Mouse (Mus musculus) retina, postnatal 7 days (tissue): ENCODE results near the gene Hist1h3b.
"Not testable (repeated sequence)": the region's sequence is repeated elsewhere in the genome, so short reads cannot be mapped to it uniquely, and the experiment has no call there.

ENCODE experiments used
- DNase-seq: peaks from one replicate; pipeline ENCODE4 v3.0.0-alpha.2; 2012; ENCODE audit warnings: low read depth, low spot score

The Hist1h3b gene

DNA sequence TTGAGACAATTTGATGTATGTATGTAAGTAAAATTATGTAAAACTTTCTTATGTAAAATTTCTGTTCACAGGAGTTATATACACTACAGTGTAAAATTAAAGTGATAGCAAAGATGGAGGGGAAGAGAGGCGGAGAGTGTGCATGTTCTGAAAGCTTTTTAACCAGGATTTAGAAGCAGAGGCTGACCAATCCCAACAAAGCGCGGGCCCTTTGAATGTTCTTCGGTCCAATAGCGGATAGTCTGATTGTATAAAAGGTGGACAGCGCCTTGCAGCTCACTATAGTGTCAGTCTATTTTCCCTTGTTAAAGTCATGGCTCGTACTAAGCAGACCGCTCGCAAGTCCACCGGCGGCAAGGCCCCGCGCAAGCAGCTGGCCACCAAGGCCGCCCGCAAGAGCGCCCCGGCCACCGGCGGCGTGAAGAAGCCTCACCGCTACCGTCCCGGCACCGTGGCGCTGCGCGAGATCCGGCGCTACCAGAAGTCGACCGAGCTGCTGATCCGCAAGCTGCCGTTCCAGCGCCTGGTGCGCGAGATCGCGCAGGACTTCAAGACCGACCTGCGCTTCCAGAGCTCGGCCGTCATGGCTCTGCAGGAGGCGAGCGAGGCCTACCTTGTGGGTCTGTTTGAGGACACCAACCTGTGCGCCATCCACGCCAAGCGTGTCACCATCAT lies at the start of gene Hist1h3b:
Hist1h3b (plus strand) TSS at position 201 of the 675 bp plus-strand sequence.
- not testable (repeated sequence) for DNase-seq

DNA sequence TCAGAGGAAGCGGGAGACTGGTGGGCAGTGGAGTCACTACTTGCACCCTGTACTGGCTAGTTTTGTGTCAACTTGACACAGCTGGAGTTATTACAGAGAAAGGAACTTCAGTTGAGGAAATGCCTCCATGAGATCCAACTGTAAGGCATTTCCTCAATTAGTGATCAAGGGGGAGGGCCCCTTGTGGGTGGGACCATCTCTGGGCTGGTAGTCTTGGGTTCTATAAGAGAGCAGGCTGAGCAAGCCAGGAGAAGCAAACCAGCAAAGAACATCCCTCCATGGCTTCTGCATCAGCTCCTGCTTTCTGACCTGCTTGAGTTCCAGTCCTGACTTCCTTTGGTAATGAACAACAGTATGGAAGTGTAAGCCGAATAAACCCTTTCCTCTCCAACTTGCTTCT lies 49.3 kb upstream of the Hist1h3b start:
- not testable (repeated sequence) for DNase-seq

DNA sequence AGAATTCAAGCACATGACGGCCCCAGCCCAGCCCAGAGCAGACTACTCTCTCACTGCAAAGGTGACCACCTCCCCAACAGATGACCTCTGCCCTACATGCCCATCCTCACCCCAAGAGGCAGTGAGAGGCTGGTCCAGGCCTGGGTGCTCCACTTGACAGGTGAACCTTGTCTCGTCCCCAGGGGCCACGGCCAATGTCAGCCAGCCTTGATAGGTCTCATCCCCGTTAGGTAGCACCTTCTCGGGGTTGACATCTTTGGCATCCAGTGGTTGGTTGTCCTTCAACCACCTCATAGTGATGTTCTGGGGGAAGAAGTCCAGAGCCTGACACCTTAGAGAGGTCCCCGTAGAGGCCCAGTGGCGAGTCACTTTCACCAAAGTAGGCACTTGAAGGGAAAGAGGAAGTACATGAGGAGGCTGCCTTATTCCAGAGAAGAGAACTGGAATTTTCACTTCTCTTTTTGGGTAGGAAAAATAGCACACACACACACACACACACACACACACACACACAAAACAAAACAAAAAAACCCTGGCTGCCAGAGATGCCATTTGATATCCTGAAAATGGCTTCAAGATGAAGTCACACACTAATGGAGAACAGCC lies 46.2 kb upstream of the Hist1h3b start:
- no peak for DNase-seq

DNA sequence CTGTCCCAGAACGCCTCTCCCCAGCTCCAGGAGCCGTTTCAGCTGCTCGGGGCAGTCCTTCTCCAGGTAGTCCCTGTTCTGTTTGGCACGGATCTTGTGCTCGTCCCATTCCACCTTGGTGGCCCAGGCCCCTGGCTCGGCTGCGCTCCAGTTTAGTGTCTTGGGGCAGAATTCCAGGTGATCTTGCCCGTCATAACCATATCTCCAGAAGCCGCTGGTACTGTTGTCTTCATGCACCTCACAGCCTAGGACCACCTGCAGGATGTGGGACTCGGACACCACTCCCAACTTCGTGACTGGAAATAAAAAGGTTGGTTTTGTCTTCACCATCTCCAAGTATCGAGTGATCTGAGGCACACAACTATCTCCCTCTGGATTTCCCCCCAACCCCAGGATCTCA lies 45.3 kb upstream of the Hist1h3b start:
- DNase-seq = no peak

DNA sequence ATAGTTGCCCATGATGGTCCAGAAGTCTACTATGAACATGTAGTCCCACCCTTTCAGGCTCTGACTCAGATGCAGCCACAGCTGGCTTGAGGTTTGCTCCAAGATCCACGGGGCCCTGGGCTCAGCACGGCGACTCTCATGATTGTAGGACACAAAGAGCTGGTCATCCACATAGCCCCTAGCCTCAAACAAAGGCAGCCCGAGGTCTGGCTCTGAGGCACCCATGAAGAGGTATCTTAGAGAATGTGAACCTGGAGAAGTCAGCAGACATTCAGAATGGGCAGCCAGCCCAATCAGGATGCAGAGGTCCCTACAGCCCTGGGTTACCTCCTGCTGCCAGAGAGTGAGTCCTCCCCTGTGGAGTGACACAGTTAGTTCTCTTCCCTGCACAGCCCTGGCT lies 44.0 kb upstream of the Hist1h3b start:
- DNase-seq = no peak

DNA sequence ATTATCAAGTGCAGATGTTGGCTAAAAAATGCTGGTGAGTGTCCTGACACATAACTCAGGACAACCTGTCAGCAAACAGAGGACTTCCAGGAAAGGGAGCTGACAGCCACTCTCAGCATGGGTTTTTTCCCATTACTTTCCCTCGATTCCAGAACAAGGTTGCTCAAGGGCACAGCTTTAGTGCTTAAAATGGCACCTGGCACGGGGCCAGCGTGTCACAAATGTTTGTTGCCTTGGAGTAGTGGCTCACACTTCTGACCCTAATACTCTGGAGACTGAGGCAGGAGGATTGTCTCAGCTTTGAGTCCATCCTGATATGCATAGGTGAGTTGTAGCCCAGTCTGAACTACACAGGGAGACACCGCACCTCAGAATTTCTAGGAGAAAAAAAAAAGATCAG lies 43.4 kb upstream of the Hist1h3b start:
- no peak for DNase-seq

GRCm38 (mm10) chr13:23709714-23710373 lies 42.2 kb upstream of the Hist1h3b start:
- no peak for DNase-seq

DNA sequence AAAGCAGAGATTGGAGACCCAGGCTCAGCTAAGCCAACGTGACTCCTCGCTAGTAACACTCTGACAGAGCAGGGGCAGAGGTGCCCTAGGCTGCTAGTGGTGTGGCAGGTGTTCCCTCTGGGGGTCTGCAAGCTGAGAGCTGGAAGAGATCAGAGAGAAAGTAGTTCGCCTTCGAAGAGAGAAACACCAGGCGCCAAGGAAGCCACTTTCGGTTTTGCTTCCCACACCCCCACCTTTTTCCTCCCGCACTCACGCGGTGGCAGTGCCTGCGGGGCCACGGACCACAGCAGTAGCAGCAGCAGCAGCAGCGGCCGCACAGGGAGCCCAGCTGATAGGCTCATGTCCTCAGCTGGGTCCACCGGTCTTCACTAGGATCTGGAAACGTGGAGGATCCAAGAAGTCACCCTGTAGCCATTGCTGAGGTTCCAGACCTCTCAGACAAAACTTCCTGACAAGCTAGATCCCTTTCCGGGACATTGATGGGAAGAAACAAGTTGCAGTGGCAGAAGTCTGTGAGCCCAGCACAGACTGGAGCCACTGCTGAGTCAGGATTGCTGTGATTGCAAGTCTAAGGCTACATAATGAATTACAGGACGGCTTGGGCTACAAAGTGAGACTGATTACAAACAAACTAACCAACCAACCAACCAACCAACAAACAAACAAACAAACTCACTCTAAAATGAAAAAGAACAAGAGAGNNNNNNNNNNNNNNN lies 41.5 kb upstream of the Hist1h3b start, which contains the start of gene Hfe:
Hfe (minus strand) TSS at position 481 of the 716 bp plus-strand sequence.
- DNase-seq = no peak

DNA sequence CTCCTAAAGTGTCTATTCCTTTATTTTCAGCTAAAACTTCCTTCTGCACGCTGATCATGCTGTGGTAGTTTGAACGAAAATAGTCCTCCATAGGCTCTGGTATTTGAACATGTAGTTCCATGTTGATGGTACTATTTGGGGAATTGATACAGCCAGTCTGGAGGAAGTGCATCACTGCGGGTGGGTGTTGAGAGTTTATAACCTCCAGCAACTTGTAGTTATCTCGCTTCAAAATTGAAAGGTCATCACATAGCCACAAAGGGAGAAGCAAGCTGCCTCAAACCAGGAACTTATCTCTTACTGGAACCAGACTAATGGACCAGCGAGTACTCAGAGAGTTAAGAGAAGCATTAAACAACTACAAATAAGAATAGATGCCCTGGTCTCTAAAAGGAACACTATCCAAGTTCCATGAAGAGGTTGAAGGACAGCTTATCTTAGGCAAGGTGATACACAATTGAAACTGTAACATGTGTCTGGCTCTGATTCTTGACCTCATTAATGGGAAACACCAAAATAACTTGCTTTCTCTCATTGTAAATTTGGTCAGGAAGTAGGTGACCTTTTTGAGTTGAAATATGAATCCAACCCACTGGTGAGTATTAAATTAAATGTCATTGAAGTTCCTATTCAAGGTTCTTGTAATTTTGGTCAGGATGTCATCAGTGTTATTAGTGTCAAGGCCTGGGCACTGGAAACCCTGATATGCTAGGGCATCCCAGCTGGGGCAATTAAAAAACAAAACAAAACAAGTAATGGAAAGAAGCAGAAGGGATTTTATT lies 35.6 kb upstream of the Hist1h3b start:
- no peak for DNase-seq

DNA sequence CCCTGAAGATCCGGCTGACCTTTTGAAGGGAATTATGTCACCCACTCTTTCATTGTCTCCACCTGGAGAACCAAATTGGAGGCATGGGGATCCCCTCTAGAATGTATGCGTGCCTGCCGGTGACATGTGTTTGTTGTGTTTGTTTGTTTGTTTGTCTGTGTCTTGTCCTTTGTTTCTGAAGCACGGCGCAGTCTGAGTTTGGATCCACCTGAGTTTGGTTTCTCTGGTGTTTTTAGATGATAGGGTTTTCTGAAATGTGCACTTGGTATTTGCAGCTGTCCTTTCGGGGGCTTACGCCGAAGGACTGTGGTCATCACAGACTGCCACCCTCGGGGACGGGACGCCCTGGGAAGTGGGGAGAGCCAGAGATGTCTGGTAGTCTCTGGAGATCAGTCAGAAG lies 34.9 kb upstream of the Hist1h3b start:
- DNase-seq = no peak

- DNase-seq = not testable (repeated sequence)
These were observed 34.3 kb upstream of the Hist1h3b start for GRCm38 (mm10) chr13:23717593-23718245.

- no peak for DNase-seq
These were observed 27.8 kb upstream of the Hist1h3b start for GRCm38 (mm10) chr13:23724239-23724638.

GRCm38 (mm10) chr13:23725213-23725612 lies 26.9 kb upstream of the Hist1h3b start:
- no peak for DNase-seq

DNA sequence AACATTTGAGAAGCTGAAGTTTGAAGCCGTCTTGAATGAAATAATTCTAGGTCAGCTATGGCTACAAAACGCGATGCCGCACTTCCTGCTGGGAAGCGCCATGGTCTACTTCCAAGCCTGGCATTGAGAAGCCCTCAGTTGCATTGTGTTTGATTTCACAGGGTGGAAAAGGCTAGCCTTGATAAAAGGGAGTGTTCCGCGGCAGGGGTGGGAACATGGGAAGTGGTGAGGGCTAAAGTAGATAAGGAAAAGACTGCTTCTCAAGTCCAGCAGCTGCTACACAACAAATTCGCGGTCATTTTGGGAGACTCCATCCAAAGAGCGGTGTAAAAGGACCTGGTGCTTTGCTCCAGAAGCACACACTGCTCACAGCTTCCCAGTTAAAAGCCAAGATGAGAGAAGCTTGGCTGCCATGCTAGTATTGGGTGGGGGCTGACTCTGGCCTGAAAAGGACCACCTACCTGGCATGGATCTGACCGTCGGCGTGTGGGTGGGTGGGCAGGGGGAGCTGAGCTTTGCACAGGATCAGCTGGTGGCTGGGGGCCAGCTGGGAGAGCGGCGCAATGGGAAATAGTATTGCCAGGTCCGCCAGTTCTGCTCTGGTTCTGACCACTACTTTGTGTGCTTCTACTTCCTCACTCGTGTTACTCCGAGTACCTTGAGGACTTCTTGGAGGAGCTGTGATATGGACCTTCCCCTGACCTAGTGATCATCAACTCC lies 23.4 kb upstream of the Hist1h3b start:
- DNase-seq = no peak

DNA sequence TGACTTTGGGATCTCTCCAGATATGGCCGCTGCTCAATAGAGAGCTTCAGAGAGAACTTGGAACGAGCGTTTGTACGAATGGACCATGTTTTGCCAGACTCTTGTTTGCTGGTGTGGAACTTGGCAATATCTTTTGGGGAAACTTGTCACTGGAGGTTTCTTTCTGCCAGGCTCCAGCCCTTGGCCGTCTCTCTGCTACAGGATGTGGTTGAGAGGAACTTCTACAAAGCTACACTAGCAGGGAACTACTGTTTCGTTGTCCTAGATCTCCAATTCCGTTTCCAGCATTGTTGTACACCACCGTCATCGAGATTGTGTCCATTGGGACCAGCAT lies 22.9 kb upstream of the Hist1h3b start:
- no peak for DNase-seq

DNA sequence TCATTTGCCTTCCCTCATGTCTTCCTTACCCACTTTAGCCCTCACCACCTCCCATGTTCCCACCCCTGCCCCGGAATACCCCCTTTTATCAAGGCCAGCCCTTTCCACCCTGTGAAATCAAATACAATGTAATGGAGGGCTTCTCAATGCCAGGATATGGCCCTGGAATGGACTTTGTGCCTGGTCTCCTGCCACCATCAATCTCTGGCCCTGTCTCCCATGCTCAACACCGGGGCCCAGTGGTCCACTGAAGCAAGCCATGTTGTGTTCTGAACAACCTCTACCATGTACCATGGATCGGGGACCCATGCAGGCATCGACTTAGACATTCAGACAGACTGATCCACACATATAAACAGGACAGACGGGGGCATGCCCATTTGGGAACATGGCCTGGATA lies 22.4 kb upstream of the Hist1h3b start:
- DNase-seq = no peak

- DNase-seq = no peak
These were observed 21.6 kb upstream of the Hist1h3b start for GRCm38 (mm10) chr13:23730479-23730878.

GRCm38 (mm10) chr13:23732156-23732804 lies 19.8 kb upstream of the Hist1h3b start:
- DNase-seq = no peak

- no peak for DNase-seq
These were observed 15.0 kb upstream of the Hist1h3b start for GRCm38 (mm10) chr13:23737091-23737490.

DNA sequence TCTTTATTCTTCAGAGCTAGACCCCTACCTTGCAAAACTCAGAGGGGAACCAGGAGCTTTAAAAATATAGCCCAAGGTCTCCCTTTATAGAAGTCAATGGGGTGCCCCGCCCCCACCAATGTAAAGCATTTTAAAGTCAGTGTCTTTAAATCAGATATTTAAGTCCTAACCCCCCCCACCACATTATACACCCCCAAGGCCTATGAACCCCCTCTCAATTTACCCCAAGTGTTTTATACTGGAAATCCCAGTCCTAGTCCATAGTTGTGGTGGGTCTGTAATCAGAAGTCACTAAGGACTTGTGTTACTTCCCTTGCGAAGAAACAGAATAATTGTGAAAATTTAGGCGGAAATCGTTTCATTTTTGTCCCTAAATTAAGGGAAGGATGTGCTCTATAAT lies 14.0 kb upstream of the Hist1h3b start:
- DNase-seq = no peak
